Mouse (Mus musculus) cerebellum, adult 18-20 months (tissue): ENCODE measurements around the gene Usp35.

Experiments
- DNase-seq, 2 experiments: peaks; one replicate each; pipeline ENCODE4 v3.0.0; 2021

The Usp35 gene

DNA sequence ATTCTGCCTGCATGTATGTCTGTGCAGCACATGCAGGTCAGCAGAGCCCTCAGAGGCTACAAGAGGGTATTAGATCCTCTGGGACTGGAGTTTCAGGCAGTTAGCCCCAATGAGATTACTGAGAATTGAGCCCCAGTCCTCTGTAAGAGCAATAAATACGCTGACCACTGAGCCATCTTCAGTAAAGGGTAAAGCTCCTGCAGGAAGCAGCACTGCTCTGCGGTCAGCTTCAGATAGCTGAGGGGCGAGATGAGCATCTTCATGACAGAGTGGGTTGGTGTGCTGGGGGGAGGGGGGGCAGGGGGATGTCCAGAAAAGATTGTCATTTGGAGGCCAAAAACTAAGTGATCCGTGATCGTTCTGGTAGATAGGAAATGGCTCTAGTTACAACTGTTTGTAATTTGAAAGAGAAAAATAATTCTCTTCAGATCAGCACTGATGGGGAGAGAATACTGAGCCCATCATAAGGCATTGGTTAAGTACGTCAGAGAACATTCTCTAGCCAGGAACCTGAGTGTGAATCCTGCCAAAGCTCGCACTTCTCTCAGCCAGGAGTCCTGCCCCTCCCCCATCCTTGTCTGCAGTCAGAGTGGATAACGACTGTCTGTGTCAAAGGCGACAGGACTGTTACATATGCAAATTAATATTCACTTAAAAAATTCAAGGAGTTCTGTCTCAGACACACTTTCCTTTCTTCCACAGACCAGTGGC lies 14.4 kb upstream of the Usp35 start:
- peak in 1 of 2 experiments; percentile 4 for DNase-seq

- peak; percentile 57 for DNase-seq
Observed at GRCm38 (mm10) chr7:97345229-97345871, 13.5 kb upstream of the Usp35 start.

- no peak for DNase-seq
Observed at GRCm38 (mm10) chr7:97344655-97345054, 12.8 kb upstream of the Usp35 start.

DNA sequence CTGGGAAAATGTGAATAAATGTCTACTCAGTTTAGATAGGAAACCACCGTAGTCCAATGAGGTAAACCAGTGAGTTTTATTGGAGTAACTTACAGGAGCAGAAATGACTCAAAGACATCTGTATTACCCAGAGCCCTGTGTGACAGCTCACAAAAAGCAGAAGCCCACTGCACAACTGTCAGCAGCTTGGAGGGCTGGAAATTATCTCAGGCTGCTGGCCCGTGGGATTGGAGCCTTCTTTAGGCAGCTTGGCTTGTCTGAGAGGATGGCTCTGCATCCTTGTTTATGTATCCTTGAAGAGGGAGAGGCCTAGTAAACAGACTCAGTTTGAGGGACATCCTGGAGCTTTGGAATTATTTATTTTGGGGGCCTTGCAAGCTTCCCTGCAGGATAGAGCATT lies 11.1 kb upstream of the Usp35 start:
- DNase-seq = no peak

DNA sequence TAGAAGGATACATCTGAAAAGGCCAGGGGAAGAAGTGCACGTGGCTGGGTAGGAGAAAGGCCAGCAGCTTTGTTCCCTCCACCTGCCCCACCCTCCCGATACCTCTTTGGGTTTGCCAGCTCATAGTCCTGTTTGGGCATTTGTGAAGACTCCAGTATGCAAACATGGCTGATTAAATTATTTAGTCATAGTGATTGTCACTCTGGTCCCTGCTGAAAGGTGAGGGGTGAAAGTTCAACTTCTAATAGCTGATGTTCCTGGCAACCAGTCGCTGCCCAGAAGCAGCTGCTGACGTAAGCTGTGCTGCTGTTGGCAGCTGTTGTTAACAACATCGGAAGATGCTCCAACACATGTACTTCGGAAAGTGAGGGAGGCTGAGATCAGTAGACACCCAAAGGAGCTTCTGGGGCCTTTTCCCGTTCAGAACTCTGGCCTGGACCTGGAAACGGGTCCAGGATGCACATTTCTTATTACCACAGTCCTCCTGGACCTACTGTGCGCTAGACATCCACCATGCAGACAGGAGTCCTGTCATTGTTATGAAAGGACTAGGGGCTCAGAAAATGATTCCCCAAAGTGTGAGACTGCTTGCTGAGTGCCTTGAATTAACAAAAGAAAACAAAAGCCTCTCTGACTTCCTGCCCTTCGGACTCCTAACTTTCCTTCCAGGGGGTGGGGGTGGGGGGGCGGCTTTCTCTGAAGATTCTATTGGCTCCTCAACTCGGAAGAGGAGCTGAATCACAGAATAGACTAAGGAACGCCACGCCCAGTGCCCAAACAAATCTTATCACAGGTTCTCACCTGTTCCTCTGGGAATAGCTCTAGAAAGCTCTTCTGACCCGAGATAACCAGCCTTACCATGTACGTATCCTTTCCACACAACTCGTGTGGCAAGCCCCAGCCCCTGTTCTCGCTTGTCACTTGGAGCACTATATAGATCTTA lies 9.4 kb upstream of the Usp35 start:
- no peak for DNase-seq

- DNase-seq = peak; percentile 39
Observed at GRCm38 (mm10) chr7:97339623-97340022, 7.8 kb upstream of the Usp35 start.

- no peak for DNase-seq
Observed at GRCm38 (mm10) chr7:97338593-97338992, 6.8 kb upstream of the Usp35 start.

GRCm38 (mm10) chr7:97336678-97337077 lies 4.9 kb upstream of the Usp35 start:
- peak in 1 of 2 experiments; percentile 32 for DNase-seq

DNA sequence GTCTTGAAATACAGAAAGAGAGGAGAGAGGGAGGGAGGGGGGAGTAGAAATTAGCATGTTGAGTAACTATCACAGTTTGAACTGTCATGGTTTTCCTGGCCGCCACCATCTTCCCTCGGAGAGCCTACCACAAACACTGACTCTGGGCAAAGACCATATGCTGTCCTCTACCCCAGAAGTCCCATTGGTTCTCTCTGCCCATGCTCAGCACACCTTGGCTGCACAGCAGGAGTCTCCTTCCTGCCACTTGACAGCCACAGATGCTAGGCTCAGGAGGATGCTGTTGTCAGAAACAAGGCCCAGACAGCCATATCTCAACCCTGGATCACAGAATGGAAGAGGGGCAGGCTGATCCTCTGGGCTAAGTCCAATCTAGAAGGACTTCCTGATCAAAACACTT lies 2.6 kb upstream of the Usp35 start:
- DNase-seq = peak; percentile 49 to 50

DNA sequence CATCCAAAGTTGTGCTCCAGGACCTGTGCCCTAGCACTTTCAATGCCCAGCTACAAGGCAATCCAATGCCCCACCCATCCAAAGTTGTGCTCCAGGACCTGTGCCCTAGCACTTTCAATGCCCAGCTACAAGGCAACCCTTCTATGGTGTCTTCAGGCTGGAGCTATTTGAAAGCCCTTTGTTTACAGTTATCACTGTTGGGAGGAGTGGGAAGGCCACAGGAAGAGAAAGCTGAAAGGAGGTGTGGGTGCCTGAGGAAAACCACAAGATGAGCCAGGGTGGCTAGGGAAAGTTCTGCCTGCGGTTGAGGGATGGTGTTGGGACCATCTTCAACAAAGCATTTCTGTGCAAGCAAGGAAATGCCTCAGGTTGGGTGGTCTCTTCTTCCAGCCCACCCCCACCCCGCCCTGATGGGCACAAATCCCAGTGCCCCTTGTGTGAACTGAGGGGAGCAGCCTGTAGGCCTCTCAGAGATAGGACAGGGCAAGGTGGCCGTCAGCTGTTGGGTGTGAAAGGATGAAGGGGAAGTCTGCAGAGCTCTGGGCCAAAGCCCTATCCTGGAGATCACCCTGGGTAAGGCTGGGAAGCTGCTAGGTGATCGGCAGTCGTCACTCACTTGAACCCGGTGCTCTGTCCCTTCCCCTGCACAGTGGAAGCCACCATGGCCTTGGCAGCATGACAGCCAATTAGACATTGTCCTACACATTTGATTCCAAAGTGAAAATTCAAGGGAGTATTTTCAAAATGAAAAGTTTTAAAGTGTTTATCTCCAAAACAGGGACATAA lies 1.5 kb upstream of the Usp35 start:
- DNase-seq = peak; percentile 33 to 41

DNA sequence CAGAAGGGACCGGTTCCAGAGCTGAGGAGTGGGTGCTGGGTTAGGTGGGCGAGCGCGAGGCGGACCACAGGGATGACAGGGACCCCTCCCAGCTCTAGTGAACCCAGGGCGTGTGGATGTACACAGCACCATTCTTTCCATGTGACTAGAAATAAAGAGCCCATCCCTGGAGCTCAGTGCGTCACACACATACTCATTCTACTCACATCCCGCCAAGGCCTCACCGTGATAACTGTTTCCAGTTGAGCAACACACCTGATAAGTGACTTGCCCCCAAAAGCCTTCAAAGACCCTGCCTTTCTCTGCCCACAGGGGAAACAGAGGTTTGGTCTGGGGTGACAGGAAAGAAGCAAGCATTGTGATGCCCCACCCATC lies 834 bp upstream of the Usp35 start:
- DNase-seq = no peak

DNA sequence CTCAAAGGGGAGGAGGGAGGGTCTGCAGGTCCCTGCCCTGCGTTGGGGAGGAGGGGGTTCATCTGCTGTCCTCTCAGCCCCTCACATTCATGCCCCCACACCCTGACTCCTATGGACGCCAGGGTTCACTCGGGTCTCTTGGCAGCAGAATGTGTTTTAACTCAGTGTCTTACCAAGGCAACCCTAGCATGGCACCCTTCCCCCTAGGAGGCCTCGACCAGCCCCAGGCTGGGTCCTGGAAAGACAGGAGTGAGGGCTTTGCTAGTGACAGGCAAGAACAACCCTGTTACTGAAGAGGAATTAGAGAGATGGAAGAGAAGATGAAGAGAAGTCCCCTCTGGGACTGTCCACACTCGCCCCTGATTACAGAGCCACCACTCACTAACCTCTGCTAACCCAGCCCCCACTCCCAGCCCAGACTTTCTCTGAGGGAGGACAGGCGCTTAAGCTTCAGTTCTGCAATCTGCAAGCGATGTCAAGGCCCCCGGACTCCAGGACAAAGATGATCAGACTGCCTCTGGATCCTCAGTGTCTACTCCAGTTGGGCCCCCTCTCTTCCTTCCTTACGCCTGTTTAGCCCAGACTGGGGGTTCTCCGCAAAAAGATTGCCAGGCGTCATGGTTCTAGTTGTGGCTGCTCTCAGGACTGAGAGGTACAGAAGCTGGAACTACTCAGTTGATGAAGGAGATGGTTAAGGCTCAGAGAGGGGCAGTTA lies 732 bp downstream of the Usp35 start:
- peak; percentile 38 to 44 for DNase-seq

DNA sequence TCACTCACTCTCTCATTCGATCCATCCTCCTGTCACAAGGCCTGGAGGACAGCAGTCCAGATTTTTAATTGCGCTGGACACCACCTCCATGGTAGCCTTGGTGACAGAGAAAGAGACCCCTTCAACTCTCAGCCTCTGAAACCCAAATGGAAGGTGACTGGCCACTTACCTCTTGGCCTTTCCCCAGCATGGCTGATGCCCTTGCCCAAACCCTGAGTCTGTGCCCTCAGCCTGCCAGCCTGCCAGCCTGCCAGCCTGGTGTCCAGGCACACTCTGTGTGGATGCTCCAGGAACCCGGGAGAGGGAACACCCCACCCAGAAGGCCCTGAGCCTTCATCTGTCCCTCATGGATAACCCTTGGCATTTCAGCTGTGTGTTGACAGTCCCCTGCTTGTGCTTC lies 2.1 kb downstream of the Usp35 start:
- DNase-seq = peak; percentile 57 to 58

GRCm38 (mm10) chr7:97328891-97329588 lies 2.8 kb downstream of the Usp35 start:
- DNase-seq = peak; percentile 67 to 73

GRCm38 (mm10) chr7:97327376-97327775 lies 4.4 kb downstream of the Usp35 start:
- no peak for DNase-seq

DNA sequence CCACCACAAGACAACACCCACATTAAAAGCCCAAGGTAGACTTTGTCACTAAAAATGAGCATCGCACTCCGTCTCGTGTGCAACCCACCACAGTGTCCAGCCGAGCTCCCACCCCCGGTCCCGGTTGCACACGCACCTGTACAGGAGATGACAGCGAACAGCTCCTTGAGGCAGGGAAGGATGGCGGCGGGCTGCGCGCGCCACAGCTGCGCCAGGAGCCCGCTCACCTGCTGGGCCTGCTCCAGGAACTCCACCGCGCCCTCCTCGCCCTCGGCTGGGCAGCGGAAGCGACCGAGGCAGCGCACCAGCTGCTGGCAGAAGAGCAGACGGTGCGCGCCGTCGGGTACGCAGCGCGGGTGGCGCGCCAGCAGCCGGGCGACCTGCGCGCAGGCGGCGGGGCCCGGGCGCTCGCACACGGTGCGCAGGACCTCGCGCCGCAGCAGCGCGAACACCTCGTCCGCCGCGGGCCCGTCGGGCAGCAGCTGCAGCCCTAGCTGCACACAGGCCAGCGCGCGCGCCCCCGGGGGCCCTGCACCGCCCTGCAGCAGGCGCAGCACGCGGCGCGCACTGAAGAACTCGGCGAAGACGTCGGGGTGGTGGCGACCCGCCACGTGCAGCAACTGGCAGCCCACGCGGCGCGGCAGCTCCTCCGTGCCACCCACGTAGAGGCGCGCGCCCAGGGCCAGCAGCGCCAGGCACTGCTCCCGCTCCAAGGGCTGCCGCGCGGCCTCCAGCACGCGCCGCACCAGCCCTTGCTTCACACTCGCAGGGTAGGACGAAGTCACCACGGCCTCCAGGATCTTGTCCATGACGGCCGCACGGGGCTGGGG lies 6.4 kb downstream of the Usp35 start:
- DNase-seq = peak in 1 of 2 experiments; percentile 22

GRCm38 (mm10) chr7:97324342-97324741 lies 7.5 kb downstream of the Usp35 start:
- DNase-seq = no peak

DNA sequence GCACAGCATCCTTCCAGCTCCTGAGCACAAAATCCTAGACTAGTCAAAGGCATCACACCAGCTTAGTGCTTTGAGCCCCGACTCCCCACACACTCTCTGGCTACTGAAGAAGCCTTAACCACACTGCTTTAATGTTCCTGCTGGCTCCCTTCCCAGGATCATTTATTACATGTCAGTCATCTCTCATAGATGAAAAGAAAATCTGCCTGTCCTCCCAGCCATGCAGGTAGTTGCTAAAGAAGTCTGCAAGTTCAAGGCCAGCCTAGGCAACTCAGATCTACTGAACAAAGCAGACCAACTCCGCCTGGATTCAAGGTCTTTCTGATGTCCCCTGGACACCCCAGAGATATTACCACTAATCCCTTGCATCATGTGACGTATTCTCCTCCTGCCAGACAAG lies 14.1 kb downstream of the Usp35 start:
- DNase-seq = no peak

GRCm38 (mm10) chr7:97315656-97316055 lies 16.2 kb downstream of the Usp35 start:
- no peak for DNase-seq

DNA sequence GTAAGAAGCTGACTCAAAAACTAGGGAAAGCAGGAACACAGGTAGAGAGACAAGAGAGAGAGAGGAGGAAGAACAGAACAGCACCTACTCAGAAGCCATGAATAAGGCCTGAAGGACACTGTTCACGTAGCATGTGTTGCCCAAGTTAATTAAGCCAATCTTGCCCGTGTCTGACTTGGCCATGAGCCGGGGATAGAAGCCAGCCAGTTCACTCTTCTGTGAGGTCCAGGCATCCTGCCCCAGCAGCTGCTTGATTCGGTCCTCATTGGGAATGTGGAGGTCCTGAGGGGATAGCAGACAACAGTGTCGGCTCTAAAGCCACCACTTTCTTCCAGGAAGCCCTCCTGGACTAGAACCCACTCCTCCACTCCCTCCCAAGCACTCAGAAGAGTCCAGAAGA lies 17.2 kb downstream of the Usp35 start:
- peak; percentile 25 to 38 for DNase-seq
